Mouse (Mus musculus): ENCODE data around the gene Strn3.

Strn3 gene

GRCm38 (mm10) chr12:51691845-51692632 lies at the start of gene Strn3:
Gene Strn3, minus strand, starts transcription at chr12:51691897.
- peak; percentile 78 for DNase-seq (ENCODE audit: low spot score)

- no peak for DNase-seq (ENCODE audit: low spot score)
These were observed 45.1 kb upstream of the Strn3 start for GRCm38 (mm10) chr12:51736807-51737206.

- no peak for DNase-seq (ENCODE audit: low spot score)
These were observed 44.7 kb upstream of the Strn3 start for GRCm38 (mm10) chr12:51736381-51736780.

GRCm38 (mm10) chr12:51735840-51736271 lies 44.2 kb upstream of the Strn3 start:
- DNase-seq (ENCODE audit: low spot score): no peak

- no peak for DNase-seq (ENCODE audit: low spot score)
These were observed 43.0 kb upstream of the Strn3 start for GRCm38 (mm10) chr12:51734605-51735211.

GRCm38 (mm10) chr12:51729827-51730226 lies 38.1 kb upstream of the Strn3 start:
- no peak for DNase-seq (ENCODE audit: low spot score)

- no peak for DNase-seq (ENCODE audit: low spot score)
These were observed 37.4 kb upstream of the Strn3 start for GRCm38 (mm10) chr12:51729058-51729457.

GRCm38 (mm10) chr12:51721836-51722235 lies 30.1 kb upstream of the Strn3 start:
- DNase-seq (ENCODE audit: low spot score): no peak

- DNase-seq (ENCODE audit: low spot score): no peak
These were observed 26.9 kb upstream of the Strn3 start for GRCm38 (mm10) chr12:51718617-51719016.

- no peak for DNase-seq (ENCODE audit: low spot score)
These were observed 21.0 kb upstream of the Strn3 start for GRCm38 (mm10) chr12:51712685-51713084.

GRCm38 (mm10) chr12:51710154-51710553 lies 18.5 kb upstream of the Strn3 start:
- DNase-seq (ENCODE audit: low spot score): no peak

GRCm38 (mm10) chr12:51709741-51710140 lies 18.0 kb upstream of the Strn3 start:
- no peak for DNase-seq (ENCODE audit: low spot score)

- DNase-seq (ENCODE audit: low spot score): no peak
These were observed 17.4 kb upstream of the Strn3 start for GRCm38 (mm10) chr12:51708941-51709686.

- DNase-seq (ENCODE audit: low spot score): no peak
These were observed 15.1 kb upstream of the Strn3 start for GRCm38 (mm10) chr12:51706673-51707235.

- DNase-seq (ENCODE audit: low spot score): no peak
These were observed 14.1 kb upstream of the Strn3 start for GRCm38 (mm10) chr12:51705778-51706177.

GRCm38 (mm10) chr12:51704572-51704971 lies 12.9 kb upstream of the Strn3 start:
- no peak for DNase-seq (ENCODE audit: low spot score)

- no peak for DNase-seq (ENCODE audit: low spot score)
These were observed 12.2 kb upstream of the Strn3 start for GRCm38 (mm10) chr12:51703859-51704258.

- no peak for DNase-seq (ENCODE audit: low spot score)
These were observed 10.0 kb upstream of the Strn3 start for GRCm38 (mm10) chr12:51701723-51702122.

GRCm38 (mm10) chr12:51699623-51700393 lies 8.1 kb upstream of the Strn3 start:
- no peak for DNase-seq (ENCODE audit: low spot score)

- DNase-seq (ENCODE audit: low spot score): no peak
These were observed 4.5 kb upstream of the Strn3 start for GRCm38 (mm10) chr12:51696157-51696556.

GRCm38 (mm10) chr12:51694966-51695365 lies 3.3 kb upstream of the Strn3 start:
- DNase-seq (ENCODE audit: low spot score): no peak

- no peak for DNase-seq (ENCODE audit: low spot score)
These were observed 2.4 kb upstream of the Strn3 start for GRCm38 (mm10) chr12:51694096-51694495.
